Mouse (Mus musculus): Measurements from ENCODE around the gene Elmo1. TPM values are rescaled to one million over a fixed set of nuclear protein-coding genes. Genes with fewer than 3 reads are reported as not detected.
"Not testable (repeated sequence)": the region's sequence is repeated elsewhere in the genome, so short reads cannot be mapped to it uniquely, and the experiment has no call there.

Gene Elmo1
- polyA plus RNA-seq, 1 experiment from 2014 or later, result 31.3 TPM

DNA sequence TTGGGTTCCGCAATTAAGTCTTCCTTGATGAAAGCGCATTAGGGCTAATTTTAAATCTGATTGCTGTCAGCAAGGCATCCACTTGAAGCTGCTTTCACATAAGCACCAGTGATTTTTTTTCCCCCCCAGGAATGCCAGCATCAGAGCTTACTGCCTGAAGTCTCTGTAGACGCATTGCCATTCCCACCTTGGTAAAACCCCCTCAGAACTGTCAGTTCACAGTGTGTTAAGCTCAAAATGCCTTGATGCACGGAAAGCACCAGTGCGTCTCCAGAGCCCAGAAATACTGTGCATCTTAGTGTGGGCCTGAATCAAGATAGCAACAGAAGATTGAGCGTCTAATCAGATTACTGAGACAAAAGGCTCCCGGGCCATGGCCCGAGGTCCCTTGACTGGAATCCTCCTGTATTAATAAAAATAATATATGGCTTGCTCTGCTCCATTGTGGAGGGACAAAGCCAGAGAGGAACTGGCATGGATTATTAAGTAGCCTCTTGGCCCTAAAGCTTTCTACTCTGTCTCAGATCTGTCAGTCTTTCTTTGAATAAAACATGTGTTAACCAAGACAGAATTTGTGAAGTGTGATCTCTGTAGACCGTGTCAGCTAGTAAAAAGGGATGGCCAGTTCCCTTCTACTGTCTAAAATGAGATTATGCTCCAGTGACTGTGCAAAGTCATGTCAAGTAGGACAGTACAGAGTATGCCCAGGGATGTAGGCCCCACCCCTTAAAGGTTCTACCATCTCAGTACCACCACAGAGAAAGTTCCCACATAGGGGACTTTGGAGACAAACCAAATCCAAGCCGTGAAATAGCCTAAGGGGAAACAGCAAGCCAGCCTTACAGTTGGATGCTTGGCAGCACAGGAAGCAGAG is 525.4 kb downstream of the Elmo1 start:
- Histone ChIP-seq H3K36me3 (ENCODE audit: inconsistent target) (no peaks in the 10 kb centered on the region), H3K79me2 (ENCODE audit: inconsistent target) (no peaks in the 10 kb centered on the region), H3K27ac (no peak overlapping the region), H3K4me3 (ENCODE audit: inconsistent target) (no peak overlapping the region)
- WGBS (ENCODE audit: missing documents), result 93% methylated on average over 10 of the region's 10 CpGs

GRCm38 (mm10) chr13:20619946-20620345 is 529.5 kb downstream of the Elmo1 start:
- Histone ChIP-seq H3K27ac (no peak overlapping the region), H3K36me3 (ENCODE audit: inconsistent target) (no peaks in the 10 kb centered on the region)
- WGBS (ENCODE audit: missing documents), result 92% methylated on average over 5 of the region's 5 CpGs

DNA sequence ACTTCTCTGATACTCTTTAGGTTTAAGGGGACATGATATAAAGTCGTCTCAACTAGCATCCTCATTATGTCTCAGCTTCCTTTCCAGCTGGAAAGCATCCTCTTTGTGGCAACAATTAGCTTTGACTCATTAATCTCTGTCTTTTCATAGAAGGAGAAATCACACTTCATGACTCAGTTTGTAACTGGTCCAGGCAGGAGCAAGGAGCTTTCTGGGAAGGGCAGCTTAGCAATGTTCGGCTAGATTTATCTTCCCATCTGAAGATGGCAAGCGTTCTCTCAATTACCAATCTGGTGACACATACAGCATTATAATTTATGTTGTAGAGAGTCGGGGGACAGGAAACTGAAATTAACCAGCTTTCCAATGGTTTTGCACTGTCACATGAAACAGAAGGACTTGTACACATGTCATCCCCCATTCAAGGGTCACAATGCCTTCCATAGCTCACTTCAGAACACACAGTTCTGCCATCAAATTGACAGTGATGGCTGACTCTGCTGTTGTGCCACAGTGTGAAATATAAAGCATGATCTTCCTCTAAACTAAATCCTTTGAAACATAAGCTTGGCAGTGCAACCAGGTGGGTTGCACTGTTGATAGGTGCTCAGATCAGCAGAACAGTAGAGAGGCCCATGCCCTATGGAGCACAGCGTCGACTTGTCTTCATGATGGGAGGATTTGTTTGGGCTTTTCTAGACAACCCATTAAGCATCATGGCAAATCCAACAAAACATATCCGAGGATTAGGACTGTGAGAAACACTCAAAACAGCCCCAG is 532.9 kb downstream of the Elmo1 start:
- H3K4me3 ChIP-seq (ENCODE audit: inconsistent target), result no peak overlapping the region
- WGBS (ENCODE audit: missing documents), result 90% methylated on average over 7 of the region's 7 CpGs

More at GRCm38 (mm10) chr13:20619946-20620345, 529.5 kb downstream of the Elmo1 start:
- H3K79me2 ChIP-seq (ENCODE audit: inconsistent target), result no peaks in the 10 kb centered on the region
- H3K4me3 ChIP-seq (ENCODE audit: inconsistent target), result no peak overlapping the region

GRCm38 (mm10) chr13:20627796-20628195 is 537.4 kb downstream of the Elmo1 start:
- H3K4me3 ChIP-seq (ENCODE audit: inconsistent target), result no peak overlapping the region
- no peak overlapping the region for H3K27ac ChIP-seq
- H3K79me2 ChIP-seq (ENCODE audit: inconsistent target), result no peaks in the 10 kb centered on the region
- 92% methylated on average over 6 of the region's 6 CpGs for WGBS (ENCODE audit: missing documents)
- no peaks in the 10 kb centered on the region for H3K36me3 ChIP-seq (ENCODE audit: inconsistent target)

More for the DNA sequence above, 532.9 kb downstream of the Elmo1 start:
- Histone ChIP-seq H3K27ac (no peak overlapping the region), H3K36me3 (ENCODE audit: inconsistent target) (no peaks in the 10 kb centered on the region), H3K79me2 (ENCODE audit: inconsistent target) (no peaks in the 10 kb centered on the region)

GRCm38 (mm10) chr13:20632477-20632876 is 542.1 kb downstream of the Elmo1 start:
- Histone ChIP-seq H3K36me3 (ENCODE audit: inconsistent target) (no peaks in the 10 kb centered on the region), H3K79me2 (ENCODE audit: inconsistent target) (no peaks in the 10 kb centered on the region), H3K27ac (no peak overlapping the region), H3K4me3 (ENCODE audit: inconsistent target) (no peak overlapping the region)
- 74% methylated on average over 5 of the region's 5 CpGs for WGBS (ENCODE audit: missing documents)

DNA sequence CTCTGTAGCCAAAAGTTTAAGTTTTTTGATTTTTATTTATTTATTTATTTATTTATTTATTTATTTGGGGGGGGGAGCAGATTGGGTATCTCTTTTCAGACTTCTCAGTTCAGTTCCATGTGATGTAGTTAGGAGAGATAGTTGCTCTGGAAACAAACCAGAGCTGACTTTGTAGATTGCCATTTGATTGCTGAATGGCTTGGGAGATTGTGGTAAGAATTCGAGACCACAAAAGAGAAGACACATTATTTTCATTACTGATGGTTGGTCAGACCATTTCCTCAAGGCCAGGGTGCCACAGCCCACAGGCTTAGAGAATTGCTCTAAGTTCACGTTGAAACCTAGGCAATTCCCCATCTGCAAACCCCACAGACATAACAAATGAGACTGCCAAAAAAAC is 544.3 kb downstream of the Elmo1 start:
- not testable (repeated sequence) for H3K79me2 ChIP-seq (ENCODE audit: inconsistent target); H3K27ac ChIP-seq; H3K36me3 ChIP-seq (ENCODE audit: inconsistent target); H3K4me3 ChIP-seq (ENCODE audit: inconsistent target)
- 0% methylated on average over 1 of the region's 2 CpGs for WGBS (ENCODE audit: missing documents)

- Histone ChIP-seq H3K36me3 (ENCODE audit: inconsistent target) (no peaks in the 10 kb centered on the region), H3K4me3 (ENCODE audit: inconsistent target) (no peak overlapping the region), H3K27ac (no peak overlapping the region), H3K79me2 (ENCODE audit: inconsistent target) (no peaks in the 10 kb centered on the region)
- 85% methylated on average over 2 of the region's 2 CpGs for WGBS (ENCODE audit: missing documents)
Observed at GRCm38 (mm10) chr13:20635646-20636045, 545.2 kb downstream of the Elmo1 start.

All from macrophage (primary cell).